Mouse (Mus musculus): ENCODE results near the gene Nr3c2.

The Nr3c2 gene

DNA sequence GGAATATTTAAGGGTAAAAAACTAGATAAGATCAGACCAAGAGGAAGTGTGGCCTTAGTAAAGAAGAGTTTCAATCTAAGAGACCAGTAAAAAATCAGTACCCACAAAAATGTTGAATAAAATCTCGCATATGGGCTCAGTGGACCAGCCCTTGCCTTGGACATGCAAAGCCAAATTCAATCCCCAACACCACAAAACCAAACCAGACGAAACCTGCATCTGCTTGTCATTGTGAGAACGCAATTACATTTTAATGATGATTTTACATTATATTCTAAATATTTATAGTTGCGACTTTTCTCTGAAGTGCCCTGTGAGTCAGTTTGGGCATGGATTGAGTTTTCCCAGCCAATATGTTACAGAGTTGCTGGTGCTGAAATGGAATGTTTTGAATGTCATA lies 183.4 kb downstream of the Nr3c2 start:
- no peak for DNase-seq

DNA sequence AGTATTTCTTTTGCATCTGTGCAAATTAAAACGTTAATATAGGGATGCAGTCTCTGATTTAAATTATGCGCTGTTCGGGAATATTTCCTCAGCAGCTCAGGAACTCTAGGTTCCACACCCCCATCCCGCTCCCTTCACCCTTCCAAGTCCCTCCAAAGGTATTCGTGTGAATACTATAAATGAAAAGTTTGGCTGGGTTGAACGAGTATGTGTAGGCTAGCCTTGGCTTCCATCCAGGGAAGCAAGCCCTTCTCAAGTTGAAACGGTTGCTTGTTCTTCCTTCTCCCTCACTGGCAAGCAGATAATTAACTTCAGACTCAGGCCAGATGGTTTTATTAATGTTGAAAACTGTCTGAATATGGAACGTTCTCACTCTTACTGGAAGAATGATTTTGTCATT lies 186.8 kb downstream of the Nr3c2 start:
- DNase-seq, result peak in 1 of 2 experiments; percentile 6

DNA sequence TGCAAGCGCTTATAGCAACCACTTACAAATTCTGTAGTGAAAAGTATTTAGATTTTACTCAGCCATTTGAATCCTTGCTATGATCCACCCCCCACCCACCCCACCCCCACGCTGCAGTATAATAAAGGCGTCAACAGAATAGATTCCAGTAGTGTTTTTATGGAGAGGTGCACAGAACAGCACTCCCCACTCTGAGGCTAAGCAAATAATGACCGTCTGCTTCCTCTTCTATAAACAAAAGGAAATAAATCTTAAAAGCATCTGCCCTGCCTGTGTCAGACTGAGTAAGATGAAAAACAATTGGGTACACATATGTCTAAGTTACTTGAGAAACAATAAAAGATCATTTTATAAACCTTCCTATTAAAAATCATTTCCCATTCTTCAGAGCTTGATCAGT lies 197.5 kb downstream of the Nr3c2 start:
- no peak for DNase-seq

DNA sequence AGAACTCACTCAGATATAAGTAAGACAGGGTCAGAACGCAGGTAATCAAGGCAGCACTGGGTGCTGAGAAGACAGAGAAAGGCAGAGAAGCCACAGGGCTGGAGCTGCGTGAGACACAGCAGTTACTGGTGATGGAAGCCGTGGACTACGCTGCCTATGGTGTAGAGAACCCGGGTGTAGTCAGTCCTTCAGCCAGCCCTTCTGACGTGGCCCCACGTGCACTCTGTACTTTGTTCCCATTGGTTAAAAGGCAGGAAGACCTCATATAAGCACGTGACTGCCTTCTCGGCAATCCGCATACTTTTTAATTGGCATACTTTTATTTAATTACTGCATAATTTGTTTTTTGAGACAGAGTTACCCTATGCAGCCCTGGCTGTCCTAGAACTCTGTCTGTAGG lies 198.9 kb downstream of the Nr3c2 start:
- DNase-seq, result no peak

DNA sequence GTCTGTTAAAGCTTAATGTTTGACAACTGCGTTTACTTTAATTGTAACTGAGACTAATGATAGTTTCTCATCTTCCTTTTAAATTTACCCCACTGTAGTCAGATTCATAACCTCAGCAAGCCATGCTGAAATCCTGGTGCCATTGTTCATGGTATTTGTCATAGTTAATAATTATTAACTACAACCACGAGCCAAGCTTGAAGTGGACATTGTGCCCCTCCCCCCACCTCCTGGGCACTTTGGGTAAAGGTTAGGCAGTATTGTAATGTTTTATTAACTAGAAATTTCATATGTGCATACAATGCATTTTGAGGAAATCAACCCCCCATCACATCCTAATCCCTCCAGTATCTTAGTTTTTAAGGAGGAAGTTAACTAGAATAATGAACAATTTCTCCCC lies 201.1 kb downstream of the Nr3c2 start:
- DNase-seq, result no peak

DNA sequence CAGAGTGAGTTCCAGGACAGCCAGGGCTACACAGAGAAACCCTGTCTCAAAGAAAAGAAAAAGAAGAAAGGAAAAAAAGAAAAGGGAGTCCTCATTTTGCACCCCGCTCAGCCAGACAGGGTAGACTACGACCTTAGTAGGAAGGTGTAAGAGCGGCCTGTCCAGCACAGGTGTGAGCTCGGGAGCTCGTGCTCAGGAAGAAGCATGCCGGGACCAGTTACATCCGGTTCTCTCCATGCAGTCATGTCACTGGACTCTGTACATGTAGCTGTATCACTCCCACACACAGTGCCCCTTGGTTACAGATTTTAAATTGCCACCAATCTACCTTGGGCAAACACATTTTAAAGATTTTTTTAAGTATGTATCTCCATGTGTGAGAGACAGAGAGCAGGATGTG lies 203.6 kb downstream of the Nr3c2 start:
- DNase-seq, result no peak

DNA sequence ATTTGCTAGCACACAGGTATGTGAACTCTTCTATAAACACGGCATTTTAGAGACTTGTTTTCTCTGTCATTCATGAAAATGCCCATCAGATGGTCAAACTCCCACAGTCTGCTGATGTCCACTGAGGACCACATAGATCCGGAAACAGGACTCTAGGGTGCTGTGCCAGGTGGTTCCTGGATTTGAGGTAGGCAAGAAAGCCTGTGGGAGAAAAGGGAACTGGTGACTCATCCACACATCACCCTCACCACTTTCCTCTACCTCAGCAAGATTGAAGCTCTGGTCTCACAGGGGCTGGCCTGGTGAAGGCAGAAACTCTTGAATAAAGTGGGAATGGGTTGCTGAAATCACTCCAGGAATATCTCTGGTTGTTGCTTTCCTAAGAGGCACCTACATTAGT lies 213.5 kb downstream of the Nr3c2 start:
- DNase-seq, result no peak

DNA sequence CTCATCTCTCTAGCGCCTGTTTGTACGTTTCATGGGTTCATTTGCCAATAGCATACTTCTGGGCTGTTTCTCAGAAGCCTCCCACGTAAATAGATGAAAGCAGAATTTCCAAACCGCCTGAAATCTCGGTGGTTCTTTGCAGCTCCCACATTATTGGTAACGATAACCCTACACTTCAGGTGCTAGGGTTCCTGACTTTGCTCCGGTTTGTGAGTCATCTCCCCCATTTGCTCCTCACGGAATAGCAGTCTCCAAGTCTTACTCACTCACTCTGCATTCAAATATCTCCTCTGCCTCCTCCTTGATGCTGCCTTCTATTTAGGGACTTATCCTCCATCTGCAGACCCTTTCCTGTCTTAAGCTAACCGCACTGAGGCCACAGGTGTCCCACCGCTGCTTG lies 215.5 kb downstream of the Nr3c2 start:
- no peak for DNase-seq

DNA sequence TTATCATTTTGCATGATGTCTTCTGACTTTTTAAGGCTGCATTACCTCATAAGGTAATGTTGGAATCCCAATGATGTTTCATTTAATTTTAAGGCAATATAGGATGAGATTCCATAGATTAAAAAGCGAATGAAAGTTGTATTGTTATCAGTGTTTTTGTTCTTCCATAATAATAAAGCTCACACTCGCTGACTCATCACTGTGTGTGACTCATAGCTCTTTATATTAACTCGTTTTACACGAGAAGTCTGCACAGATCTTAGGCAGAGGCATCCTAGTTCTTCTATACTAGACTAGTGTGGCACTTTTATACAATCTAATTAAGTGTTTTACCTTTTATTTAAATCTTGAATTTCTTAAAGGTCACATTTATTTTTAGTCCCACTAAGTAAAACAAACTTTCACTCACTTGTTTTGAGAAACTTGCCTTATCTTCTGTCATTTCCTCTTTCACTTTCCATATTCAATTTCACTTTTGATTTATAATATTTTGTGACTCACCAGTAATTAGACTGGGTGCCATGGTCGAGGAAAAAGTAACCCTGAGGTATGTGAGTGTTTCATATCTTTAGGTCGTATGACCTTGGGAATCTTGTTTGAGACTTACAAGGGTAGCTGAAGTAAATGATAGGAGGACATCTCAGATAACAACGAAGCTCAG lies 217.3 kb downstream of the Nr3c2 start:
- DNase-seq, result no peak

DNA sequence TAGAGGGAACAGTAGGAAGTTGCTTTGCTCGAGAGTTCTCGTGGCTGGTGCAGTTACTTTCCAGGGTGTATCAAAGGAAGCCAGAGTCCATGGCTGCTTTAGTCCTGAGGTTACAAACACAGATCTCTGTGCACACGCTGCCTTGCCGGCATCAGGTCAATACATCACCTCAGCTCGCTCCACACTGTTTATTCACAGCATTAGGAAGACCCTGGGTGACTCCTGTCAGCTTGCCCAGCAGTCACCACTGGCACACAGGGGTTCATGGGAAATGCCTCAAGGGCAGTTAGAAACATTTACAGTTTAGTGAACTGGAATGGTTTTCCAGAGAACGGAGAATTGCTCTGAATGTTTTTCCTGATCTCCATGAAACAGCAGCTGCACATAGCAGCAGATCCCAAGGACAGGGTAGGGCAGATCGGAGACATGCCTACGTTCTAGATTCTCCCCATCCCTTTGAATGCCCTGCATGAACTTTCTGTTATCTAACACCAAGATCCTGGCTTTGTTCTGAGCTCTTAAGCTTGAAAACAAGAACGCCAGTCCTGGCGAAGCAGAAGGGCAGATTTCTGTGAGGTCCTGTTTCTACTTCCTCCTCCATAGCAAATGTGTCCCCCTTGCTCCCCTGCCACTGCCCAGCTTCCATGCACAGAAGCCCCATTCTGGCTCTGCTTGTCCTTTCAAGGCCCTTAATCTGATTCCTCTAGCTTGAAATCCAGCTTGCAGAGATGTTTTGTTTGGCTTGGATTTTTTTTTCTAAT lies 221.7 kb downstream of the Nr3c2 start:
- DNase-seq, result no peak

DNA sequence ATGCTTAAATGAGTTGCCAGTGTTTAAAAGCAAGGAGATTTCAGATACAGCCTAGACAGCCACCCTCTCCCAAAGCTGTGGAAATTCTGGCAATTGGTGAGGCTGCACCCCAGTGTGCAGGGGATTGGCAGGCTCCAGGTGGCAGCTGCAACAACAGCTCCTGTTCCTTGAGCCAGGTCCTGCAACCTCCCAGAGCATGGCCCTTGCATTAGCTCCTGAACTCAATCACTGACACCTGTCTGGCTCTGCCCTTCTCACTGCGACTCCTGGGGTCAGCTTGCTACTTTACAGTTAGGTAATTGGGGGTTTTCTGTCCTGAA lies 222.3 kb downstream of the Nr3c2 start:
- peak; percentile 6 to 22 for DNase-seq

DNA sequence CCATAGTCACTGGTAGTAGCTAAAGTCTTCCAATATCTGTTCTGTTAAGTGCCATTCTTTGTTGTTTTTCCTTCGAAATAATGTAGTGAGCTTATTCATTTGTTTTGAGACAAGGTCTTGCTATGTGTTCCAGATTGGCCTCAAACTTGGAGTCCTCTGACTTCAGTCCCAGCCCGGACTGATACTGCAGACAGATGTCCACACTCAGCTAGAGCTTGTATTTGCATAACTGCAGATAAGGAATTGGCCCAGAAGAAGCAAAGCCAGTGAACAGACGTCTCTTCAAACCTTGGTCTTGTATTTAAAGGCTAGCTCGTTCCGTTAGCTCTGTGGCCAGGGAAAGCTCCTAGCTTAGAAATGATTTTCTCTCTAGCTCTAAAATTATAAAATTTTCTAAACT lies 223.1 kb downstream of the Nr3c2 start:
- DNase-seq, result no peak

DNA sequence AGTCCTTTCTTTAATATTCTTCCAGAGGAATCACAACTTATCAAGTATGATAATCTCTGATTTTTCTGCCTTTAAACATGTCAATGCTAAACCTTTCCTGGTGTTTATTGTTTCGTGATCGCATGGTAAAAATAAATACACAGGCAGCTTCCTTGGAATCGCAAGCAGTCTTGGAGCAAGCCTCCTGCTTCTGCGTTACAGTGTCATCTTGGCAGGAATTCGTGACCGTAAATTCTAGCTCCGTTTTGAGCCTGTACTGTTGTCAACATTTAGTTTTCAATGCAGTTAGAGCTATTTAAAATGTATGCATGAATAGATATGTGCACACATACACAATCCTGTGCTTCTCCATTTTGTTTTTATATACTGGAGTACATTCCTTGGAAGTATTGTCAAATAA lies 226.5 kb downstream of the Nr3c2 start:
- DNase-seq, result no peak

DNA sequence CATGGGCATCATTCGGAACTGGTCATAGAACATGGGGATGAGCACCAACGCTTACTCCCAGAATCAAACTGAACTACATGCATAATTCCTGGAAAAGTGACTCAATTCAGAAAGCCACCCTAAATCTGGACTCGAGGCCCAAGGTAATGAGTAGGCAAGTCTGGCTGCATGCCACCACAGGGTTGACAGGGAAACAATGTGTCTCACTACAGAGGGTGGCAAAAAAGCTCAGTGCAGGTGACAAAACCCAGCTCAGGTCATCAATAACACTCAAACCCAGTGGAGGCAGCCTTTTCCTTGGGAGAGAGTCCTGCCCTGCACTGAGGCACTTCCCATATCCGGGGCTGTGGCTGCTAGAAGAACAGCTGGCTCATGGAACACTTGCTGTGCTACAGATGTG lies 228.8 kb downstream of the Nr3c2 start:
- DNase-seq, result no peak

DNA sequence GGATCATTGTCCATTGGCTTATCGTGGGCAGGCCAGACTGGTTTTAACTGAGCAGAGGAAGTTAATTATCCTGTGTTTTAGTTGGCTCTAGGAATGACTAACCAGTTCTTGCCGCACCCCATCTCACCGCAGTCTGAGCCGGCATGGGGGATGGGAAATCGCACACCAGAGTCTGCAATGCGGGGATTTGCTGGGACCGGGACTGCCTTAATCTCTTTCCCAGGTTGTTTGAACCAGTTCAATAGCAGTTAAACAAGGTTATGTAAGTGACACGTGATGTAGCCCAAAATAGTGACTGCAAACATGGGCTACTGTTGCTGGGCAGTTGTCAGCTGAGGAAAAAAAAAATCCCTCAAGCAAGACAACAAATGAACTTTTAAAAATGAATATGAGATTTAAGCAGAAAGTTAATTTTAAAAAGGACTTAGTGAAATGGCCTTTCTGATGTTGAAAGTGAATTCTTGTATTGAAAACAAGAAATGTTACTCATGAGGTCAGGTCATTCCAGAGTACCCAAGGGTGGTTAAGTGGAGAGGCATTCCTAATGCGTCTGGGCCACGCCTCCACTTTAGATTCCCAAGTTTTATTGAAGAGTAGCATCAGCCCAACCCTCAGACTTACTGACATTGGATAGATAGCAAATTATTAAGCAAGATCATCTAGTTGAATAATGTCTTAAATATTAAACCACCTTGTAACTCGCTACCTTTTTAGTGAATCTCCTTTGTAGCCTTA lies 233.8 kb downstream of the Nr3c2 start:
- peak; percentile 12 to 20 for DNase-seq

DNA sequence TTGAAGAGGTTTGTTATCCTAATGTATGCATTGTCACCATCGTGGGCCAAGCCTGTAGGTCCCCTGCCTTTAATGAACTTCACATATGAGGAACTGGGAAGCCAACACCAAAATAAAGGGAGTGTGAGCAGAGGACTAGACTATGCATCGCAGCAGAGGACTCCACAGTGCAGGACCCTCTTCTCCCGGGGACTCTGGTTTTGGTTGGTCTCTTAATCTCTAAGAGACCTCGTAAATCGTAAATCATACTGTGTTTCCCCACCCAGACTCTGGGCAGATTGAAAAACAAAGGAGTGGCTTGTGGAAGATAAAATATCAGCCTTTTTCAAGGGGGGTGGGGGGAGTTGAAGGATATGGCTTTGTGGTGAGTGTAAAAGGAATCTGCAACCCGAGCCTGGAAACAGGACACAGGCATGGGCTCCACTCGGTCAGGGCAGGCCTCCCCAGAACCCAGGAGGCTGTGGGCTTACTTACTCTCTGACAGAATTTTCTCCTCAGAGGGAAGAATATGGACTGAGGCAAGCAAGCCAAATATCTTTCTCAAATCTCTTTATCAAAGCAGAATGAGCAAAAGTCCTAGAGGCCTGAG lies 234.6 kb downstream of the Nr3c2 start:
- DNase-seq, result no peak

DNA sequence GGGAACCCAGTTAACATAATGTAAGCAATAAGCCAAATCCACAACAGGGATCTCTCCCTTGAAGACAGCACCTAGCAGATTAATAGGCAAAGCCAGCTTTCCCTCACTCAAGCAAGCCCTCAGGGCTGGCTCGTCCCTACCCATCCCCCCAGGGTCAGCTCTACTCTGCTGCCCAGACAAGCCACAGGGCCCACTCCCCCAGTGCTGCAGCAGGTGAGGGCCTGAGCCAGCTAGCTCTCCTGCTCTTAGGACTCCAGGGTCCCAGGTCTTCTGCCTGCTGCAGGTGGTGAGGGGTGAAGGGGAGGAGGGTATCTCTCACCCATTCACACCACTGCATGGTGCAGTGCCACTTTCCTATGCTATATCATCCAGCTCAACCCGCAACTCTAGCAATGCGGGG lies 246.0 kb downstream of the Nr3c2 start:
- DNase-seq, result no peak

DNA sequence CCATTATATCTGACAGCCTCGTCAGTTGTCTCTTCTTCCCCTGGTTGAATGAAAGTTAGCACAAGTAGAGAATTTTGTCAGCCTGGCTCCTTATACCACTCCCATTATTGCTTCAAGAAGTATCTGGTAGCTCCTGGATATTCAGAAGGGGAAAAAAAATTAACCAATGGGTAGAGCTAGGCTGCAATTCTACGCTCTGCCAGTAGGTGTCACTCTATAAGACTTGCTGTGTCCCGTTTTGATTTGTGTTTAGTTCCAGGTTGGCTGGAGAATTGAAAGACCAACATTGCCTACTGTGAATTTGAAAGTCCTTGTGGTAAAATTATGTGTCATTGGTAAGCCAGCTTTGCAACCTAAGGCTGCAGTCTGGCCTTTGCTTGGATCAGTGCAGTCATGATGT lies 255.3 kb downstream of the Nr3c2 start:
- peak in 1 of 2 experiments; percentile 19 for DNase-seq

DNA sequence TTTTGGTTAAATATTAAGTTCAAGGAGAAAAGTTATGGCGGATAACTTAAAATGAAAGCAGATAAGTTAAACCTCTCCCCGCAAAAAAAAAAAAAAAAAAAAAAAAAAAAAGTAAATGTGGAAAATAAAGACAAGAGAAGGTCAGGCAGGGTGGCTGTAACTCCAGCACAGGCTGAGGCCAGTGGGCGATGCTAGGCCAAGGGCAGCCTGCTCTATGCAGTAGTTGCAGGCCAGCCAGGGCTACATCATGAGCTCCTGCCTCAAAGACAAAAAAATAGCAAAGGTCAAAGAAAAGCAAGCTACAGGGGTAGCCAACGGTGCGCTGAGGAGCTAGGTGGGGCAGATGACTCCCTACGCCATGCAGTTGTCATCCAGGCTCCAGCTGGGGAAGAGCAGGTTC lies 270.1 kb downstream of the Nr3c2 start:
- DNase-seq, result no peak

DNA sequence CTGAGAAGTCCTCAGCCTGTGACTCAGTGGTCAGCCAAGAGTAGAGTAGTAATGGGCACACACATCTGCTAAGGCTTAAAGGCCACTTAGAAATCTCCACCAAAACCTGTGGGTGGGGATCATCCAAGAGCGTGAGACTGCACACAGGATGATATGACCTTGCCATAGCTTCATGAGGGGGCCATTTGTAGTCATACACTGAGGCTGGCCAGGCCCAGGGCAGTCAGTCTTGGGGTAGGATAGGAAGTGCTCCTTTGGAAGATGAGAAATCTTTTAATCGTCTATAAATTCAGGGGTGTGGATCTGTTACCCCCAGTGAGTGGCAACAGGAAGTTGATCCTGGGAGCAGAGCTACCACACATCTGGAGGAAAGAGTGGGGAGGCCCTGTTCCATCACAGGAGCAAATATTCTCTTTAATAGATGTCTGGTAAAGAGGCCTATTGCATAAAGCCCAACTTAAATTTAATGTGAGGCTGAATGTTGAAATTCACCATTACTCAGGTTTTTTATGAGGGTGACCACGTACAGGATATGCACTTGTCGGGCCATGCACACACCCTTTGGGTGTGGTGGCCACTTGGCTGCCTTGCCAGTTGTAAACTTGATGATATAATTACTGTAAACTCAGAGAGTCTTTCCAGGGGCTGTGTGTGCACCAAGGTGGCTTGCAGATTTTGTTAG lies 270.7 kb downstream of the Nr3c2 start:
- DNase-seq, result no peak

DNA sequence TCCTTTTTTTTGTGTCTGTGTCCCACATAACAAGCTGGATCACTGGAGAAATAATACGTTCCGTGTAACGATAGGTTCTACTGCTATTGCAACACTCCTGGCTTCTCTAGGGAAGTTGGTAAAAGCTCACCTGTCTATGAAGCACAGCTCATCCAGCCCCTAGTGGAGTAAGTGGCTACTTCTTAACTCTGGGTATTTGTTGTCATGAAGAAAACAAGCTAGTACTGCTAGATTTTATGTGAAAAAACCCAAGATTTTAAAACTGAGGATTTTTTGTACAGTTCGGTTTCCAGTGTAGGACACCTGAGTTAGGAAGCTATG lies 271.2 kb downstream of the Nr3c2 start:
- no peak for DNase-seq

DNA sequence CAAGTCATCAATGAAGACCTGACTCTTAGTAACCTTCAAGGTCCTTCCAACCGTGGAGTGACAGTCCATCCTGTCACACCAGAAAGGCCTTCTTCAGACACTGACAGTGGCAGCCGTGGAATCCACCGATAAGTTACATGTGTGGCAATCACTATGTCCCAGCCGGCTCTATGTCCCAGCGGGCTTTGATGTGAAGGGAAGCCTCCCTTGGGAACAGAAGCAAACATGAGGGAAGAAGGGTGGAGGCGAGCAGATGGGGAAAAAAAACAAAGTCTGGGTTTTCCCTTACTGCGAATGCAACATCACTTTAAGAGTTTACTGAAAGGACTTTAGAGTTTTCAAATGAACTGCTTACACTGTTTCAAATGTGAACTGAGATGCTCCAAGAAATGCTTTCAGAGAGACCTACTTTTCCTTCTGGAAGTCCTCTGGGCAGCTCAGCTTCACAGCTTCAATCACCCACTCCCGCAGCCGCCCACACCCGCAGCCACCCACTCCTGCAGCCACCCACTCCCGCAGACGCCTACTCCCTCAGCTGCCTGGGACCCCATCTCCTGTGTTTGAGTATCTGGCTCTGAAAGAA lies 273.9 kb downstream of the Nr3c2 start:
- DNase-seq, result no peak

DNA sequence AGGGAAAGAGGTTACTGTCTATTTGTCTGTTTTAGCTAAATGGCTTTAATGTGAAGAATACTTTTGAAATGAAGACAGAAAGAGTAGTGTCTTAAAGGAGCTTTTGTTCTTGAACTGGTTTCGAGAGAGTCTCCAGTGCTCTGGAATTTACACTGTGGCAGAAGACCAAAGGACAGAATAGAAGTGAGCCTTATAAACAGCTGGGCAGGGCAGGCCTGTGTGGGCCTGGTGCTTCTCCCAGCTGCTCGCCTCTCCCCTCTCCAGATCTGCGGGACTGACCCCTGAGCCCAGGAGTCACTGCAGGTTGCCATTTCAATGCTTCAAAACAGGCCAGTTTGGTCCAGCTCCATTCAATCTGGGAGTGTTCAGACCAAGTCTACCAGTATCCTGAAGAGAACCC lies 274.5 kb downstream of the Nr3c2 start:
- DNase-seq, result no peak

Measured in cerebellum, postnatal 25 days (tissue).